Mouse (Mus musculus) cerebellum, adult 2 months (tissue): Measurements from ENCODE around the gene Gsg1. TPM values are rescaled to one million over a fixed set of nuclear protein-coding genes. Genes with fewer than 3 reads are reported as not detected.

Source experiments
- DNase-seq, 2 experiments: peaks; one replicate each; pipeline ENCODE4 v3.0.0; 2021
- H3K27ac ChIP-seq: fragments of 200-500 bp; 2 replicates; pipeline ENCODE4 v1.5.1; 2012; ENCODE audit warnings: low read length, control low read depth, inconsistent platforms; ENCODE audit not compliant: insufficient read depth
- H3K27me3 ChIP-seq: fragments of 200-500 bp; 2 replicates; pipeline ENCODE4 v1.6.1; 2012; ENCODE audit warnings: inconsistent platforms, mild to moderate bottlenecking, low read length, moderate library complexity; ENCODE audit not compliant: control insufficient read depth, insufficient read depth
- H3K4me1 ChIP-seq: fragments of 200-500 bp; 2 replicates; pipeline ENCODE4 v1.6.1; 2011; ENCODE audit warnings: low read length; ENCODE audit not compliant: control insufficient read depth, insufficient read depth
- H3K4me3 ChIP-seq: fragments of 200-500 bp; replicated peaks from 2 replicates; pipeline ENCODE3; 2011; ENCODE audit warnings: mild to moderate bottlenecking, low read depth, low read length, control low read depth; ENCODE audit not compliant: insufficient read depth
- CTCF ChIP-seq: fragments of 200-500 bp; IDR thresholded peaks from 2 replicates; pipeline ENCODE4 v1.5.1; 2011; ENCODE audit warnings: low read depth, mild to moderate bottlenecking, control low read depth, low read length, moderate library complexity, borderline replicate concordance; ENCODE audit not compliant: insufficient read depth
- POLR2A ChIP-seq: fragments of 200-500 bp; IDR thresholded peaks from 2 replicates; pipeline ENCODE4 v1.6.1; 2011; ENCODE audit warnings: low read length, control low read depth, borderline replicate concordance; ENCODE audit not compliant: insufficient read depth
- WGBS: fragments of 180-500 bp; shearing (Covaris S2); methylation state at CpG from one replicate; pipeline ENCODE4 v1.1.7; 2018; 5-methylcytosine and 5-hydroxymethylcytosine counted together
- polyA plus RNA-seq: library from polyadenylated mRNA; depleted of rRNA; stranded (reverse); fragments of >200 nt; gene quantifications from 2 replicates; pipeline ENCODE4 v1.2.3, GENCODE M21; 2012; rRNA removed

Gene Gsg1
- polyA plus RNA-seq, result 0.13 TPM in 1 of 2 replicates, not detected in the other

- 88% methylated on average over 7 of the region's 7 CpGs for WGBS
- DNase-seq, result no peak
- H3K27me3 ChIP-seq, result no peaks in the 10 kb centered on the region; the same call in 1 of the 2 replicates
- no peak within 1 kb of the TSS for H3K4me3 ChIP-seq
- TF ChIP-seq CTCF, result no peak
- TF ChIP-seq POLR2A, result no peak
- H3K4me1 ChIP-seq, result no peaks in the 10 kb centered on the region
- no peak within 1 kb of the TSS for H3K27ac ChIP-seq
Observed at GRCm38 (mm10) chr6:135254153-135254552, at the start of gene Gsg1. Gene Gsg1 (minus strand): TSS chr6:135254351.

DNA sequence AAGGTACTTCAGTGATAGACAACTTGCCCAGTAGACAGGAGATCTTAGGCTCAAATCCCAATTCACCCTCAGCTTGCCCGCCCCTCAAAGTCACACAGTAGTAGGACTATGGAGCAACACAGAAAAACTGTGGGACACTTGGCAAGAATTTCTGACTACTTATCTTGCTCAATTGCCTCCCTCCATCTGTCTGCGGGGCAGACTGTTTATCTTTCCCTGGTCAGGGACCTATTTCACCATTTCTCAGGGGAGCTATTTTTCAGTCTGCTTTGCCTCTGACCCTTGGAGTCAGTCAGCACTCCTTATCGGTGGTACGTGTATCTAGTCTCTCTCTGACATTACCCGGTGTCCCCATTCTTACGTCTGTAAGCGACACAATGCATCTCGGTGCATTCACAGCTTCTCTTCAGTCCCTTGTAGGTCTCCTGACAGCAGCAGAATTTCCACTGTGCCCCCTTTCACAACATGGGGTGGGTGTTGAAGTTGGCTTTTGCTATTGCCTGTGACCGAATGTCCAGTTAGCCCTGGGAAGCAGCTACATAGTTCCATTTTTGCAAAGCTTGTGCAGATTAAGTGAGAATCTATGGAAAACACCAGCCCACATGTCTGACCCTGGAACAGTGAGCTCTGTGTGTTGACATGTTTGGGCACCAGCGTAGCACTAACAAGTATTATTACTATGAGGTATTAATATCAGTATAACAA lies 48.4 kb upstream of the Gsg1 start:
- Histone ChIP-seq H3K4me3 (no peak overlapping the region), H3K4me1 (no peaks in the 10 kb centered on the region), H3K27ac (no peak overlapping the region), H3K27me3 (no peaks in the 10 kb centered on the region)
- WGBS, result 51% methylated on average over 10 of the region's 10 CpGs
- TF ChIP-seq CTCF (no peak), POLR2A (no peak)
- no peak for DNase-seq

- H3K4me3 ChIP-seq, result no peak overlapping the region
- no peaks in the 10 kb centered on the region for H3K27me3 ChIP-seq
- no peaks in the 10 kb centered on the region for H3K4me1 ChIP-seq
- 85% methylated on average over 4 of the region's 4 CpGs for WGBS
- TF ChIP-seq POLR2A (no peak), CTCF (no peak)
- no peak for DNase-seq
- no peak overlapping the region for H3K27ac ChIP-seq
Observed at GRCm38 (mm10) chr6:135300469-135300868, 46.3 kb upstream of the Gsg1 start.

DNA sequence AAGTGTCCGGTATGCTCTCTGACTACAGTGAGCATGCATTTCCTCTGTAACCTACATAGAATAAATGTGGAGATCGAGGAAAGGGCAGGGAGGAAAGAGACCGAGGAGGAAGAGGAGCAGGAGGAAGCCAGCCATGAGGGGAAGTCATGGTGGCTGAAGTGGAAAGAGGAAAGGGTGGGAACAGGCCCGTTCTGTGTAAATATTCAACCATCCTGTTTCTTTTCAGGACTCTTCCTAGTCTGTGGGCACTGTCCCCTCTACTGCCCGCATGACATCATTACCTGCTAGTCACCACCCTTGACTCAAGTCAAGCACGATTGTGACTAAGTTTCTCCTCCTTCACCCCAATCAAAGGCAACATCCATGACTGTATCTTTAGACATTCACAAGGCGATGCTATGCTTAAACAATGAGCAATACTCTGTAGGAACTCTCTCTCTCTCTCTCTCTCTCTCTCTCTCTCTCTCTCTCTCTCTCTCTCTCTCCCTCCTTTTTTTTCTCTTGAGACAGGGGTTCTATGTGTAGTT lies 44.9 kb upstream of the Gsg1 start:
- DNase-seq, result no peak
- H3K4me1 ChIP-seq, result no peaks in the 10 kb centered on the region
- no peaks in the 10 kb centered on the region for H3K27me3 ChIP-seq
- H3K4me3 ChIP-seq, result no peak overlapping the region
- WGBS, result 83% methylated on average over 7 of the region's 7 CpGs
- H3K27ac ChIP-seq, result no peak overlapping the region
- TF ChIP-seq CTCF (no peak), POLR2A (no peak)

GRCm38 (mm10) chr6:135297570-135297969 lies 43.4 kb upstream of the Gsg1 start:
- H3K27me3 ChIP-seq, result no peaks in the 10 kb centered on the region
- no peak for DNase-seq
- 74% methylated on average over 7 of the region's 7 CpGs for WGBS
- no peak for TF ChIP-seq POLR2A
- TF ChIP-seq CTCF, result no peak
- no peak overlapping the region for H3K4me3 ChIP-seq
- no peaks in the 10 kb centered on the region for H3K4me1 ChIP-seq
- no peak overlapping the region for H3K27ac ChIP-seq

DNA sequence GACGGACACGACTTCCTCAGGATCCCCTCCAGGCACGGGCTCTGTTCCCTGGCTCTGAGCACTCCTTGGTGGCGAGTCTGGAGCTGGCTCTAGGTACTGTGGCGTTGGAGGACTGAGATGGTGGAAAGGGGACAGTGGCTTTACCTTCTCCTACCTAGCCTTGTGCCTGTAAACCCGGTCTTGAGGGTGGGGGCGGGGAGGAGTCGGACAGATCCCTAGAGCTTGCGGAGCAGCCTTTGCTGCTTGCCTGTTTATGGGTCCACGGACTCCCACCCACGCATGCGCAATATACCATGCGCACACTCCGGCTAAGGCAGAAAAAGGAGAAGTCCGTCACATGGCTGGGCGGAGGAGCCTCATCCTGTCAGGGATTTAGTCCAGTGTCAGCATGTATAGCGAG lies 42.1 kb upstream of the Gsg1 start:
- H3K4me3 ChIP-seq, result no peak overlapping the region
- no peaks in the 10 kb centered on the region for H3K4me1 ChIP-seq
- TF ChIP-seq CTCF (no peak), POLR2A (no peak)
- H3K27me3 ChIP-seq, result no peaks in the 10 kb centered on the region
- no peak overlapping the region for H3K27ac ChIP-seq
- no peak for DNase-seq
- WGBS, result 65% methylated on average over 17 of the region's 17 CpGs

DNA sequence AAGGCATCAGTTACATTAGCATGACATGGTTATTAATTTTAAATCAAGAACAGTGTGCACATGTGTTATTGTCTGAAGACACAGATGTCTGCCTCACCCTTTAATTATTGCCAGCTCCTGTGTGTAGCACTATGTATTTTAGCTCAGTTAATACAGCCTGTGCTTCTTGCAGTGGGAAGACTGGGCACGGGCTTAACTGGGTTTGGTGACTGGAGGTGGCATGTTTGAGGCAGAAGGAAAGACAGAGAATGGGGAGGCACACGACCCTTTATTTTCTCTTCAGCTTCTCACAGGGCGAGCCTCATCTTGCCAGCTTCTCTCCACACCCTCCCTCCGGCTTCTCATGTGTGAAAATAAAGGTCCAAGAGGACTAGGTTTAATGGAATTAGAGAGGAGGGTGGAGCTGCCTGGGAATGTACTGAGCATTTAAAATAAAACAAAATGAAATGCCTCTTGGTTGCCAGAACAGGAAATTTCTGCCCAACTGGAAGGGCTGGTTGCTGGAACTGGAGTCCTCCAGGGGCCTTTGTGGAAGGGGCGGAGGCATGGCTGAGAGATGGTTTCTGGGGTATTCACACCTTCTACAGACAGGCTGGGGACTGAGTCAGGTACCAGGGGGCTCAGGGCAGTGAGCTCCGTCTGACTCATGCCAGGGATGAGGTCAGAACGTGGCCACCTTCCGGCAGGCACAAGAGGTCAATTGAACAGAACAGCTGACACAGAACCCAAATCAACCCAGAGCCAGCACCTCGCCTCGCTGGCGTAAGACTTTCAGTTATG lies 41.1 kb upstream of the Gsg1 start:
- Histone ChIP-seq H3K4me1 (no peaks in the 10 kb centered on the region), H3K27ac (no peak overlapping the region), H3K4me3 (no peak overlapping the region), H3K27me3 (no peaks in the 10 kb centered on the region)
- DNase-seq, result no peak
- TF ChIP-seq POLR2A, result no peak
- TF ChIP-seq CTCF, result no peak
- WGBS, result 60% methylated on average over 11 of the region's 11 CpGs
